Mouse (Mus musculus) CH12.LX (cell line): ENCODE measurements around the gene Csmd2. TPM values are rescaled to one million over a fixed set of nuclear protein-coding genes. Genes with fewer than 3 reads are reported as not detected.

Experiments
- DNase-seq: peaks from one replicate; pipeline ENCODE4 v3.0.0-alpha.2; 2013; ENCODE audit errors: extremely low read depth
- H3K27ac ChIP-seq: 2 replicates; pipeline ENCODE4 v1.5.1; 2012; ENCODE audit warnings: low read depth, mild to moderate bottlenecking, control low read depth, moderate library complexity; ENCODE audit not compliant: insufficient read depth
- H3K27me3 ChIP-seq: replicated peaks from 2 replicates; pipeline ENCODE3; 2012; ENCODE audit warnings: inconsistent platforms
- H3K36me3 ChIP-seq, 2 experiments: replicated peaks in 1 of 2; 2 replicates each; pipeline versions ENCODE3 to v1.6.1; 2012; ENCODE audit warnings: inconsistent platforms in 1 of 2, low read length in 1 of 2, mild to moderate bottlenecking in 1 of 2, mixed read lengths in 1 of 2, moderate library complexity in 1 of 2; ENCODE audit not compliant: control insufficient read depth in 1 of 2, insufficient read depth in 1 of 2
- H3K4me1 ChIP-seq, 2 experiments: 2 replicates each; pipeline ENCODE4 v1.6.1; 2012; ENCODE audit warnings: inconsistent platforms in 1 of 2, moderate library complexity in 1 of 2; ENCODE audit not compliant: insufficient read depth in 2 of 2, control insufficient read depth in 1 of 2
- H3K4me2 ChIP-seq: 2 replicates; pipeline ENCODE4 v1.6.1; 2012; ENCODE audit warnings: low read depth, mild to moderate bottlenecking, control low read depth; ENCODE audit not compliant: poor library complexity, insufficient read depth, severe bottlenecking
- H3K4me3 ChIP-seq, 3 experiments: fragments of 150-350 bp in 1 of 3; sonication (generic) in 1 of 3; replicated peaks in 1 of 3; 2 replicates each; pipeline versions ENCODE3 to v1.5.1; 2011 to 2012; ENCODE audit warnings: low read depth in 2 of 3, low read length in 2 of 3, mild to moderate bottlenecking in 2 of 3, moderate library complexity in 2 of 3, control low read depth in 1 of 3, improper control_type of control experiment in 1 of 3, inconsistent platforms in 1 of 3, mixed read lengths in 1 of 3; ENCODE audit not compliant: poor library complexity in 1 of 3
- H3K79me2 ChIP-seq: replicated peaks from 2 replicates; pipeline ENCODE4 v1.6.1; 2012; ENCODE audit warnings: mild to moderate bottlenecking, moderate library complexity; ENCODE audit not compliant: control insufficient read depth, poor library complexity, insufficient read depth, severe bottlenecking; ENCODE audit errors: extremely low read depth
- H3K9ac ChIP-seq: 2 replicates; pipeline ENCODE4 v1.6.1; 2012; ENCODE audit warnings: low read depth, mild to moderate bottlenecking, control low read depth, moderate library complexity; ENCODE audit not compliant: insufficient read depth
- H3K9me3 ChIP-seq: replicated peaks from 2 replicates; pipeline ENCODE3; 2012; ENCODE audit warnings: low read length, inconsistent platforms, mixed read lengths
- CTCF ChIP-seq, 2 experiments: IDR thresholded peaks in 1 of 2; conservative IDR thresholded peaks in 1 of 2; 2 replicates each; pipeline ENCODE4 v1.5.1; 2011 to 2012; ENCODE audit warnings: low read depth in 2 of 2, low read length in 2 of 2, improper control_type of control experiment in 1 of 2, inconsistent platforms in 1 of 2, mild to moderate bottlenecking in 1 of 2, moderate library complexity in 1 of 2
- E2F4 ChIP-seq: IDR thresholded peaks from 2 replicates; pipeline ENCODE4 v1.6.1; 2011; ENCODE audit warnings: low read depth, low read length, improper control_type of control experiment; ENCODE audit not compliant: insufficient replicate concordance
- EP300 ChIP-seq: IDR thresholded peaks from 2 replicates; pipeline ENCODE4 v1.6.1; 2011; ENCODE audit warnings: low read length, improper control_type of control experiment
- HCFC1 ChIP-seq: IDR thresholded peaks from 2 replicates; pipeline ENCODE4 v1.6.1; 2012; ENCODE audit warnings: low read depth, mild to moderate bottlenecking, inconsistent platforms, low read length, improper control_type of control experiment
- IRF4 ChIP-seq: IDR thresholded peaks from 2 replicates; pipeline ENCODE4 v1.6.1; 2014; ENCODE audit warnings: low read depth, mild to moderate bottlenecking, inconsistent platforms, low read length, improper control_type of control experiment
- MAFK ChIP-seq: IDR thresholded peaks from 2 replicates; pipeline ENCODE4 v1.6.1; 2011; ENCODE audit warnings: low read length, improper control_type of control experiment; ENCODE audit not compliant: insufficient replicate concordance
- MAZ ChIP-seq: IDR thresholded peaks from 2 replicates; pipeline ENCODE4 v1.6.1; 2012; ENCODE audit warnings: low read depth, mild to moderate bottlenecking, inconsistent platforms, low read length, improper control_type of control experiment, moderate library complexity
- MEF2A ChIP-seq: IDR thresholded peaks from 2 replicates; pipeline ENCODE4 v1.6.1; 2014; ENCODE audit warnings: low read depth, mild to moderate bottlenecking, inconsistent platforms, low read length, improper control_type of control experiment, borderline replicate concordance
- NELFE ChIP-seq: IDR thresholded peaks from 2 replicates; pipeline ENCODE4 v1.6.1; 2011; ENCODE audit warnings: low read depth, low read length, improper control_type of control experiment
- NRF1 ChIP-seq: IDR thresholded peaks from 2 replicates; pipeline ENCODE4 v1.6.1; 2014; ENCODE audit warnings: low read depth, mild to moderate bottlenecking, inconsistent platforms, low read length, improper control_type of control experiment, moderate library complexity
- POLR2A ChIP-seq: IDR thresholded peaks from 2 replicates; pipeline ENCODE4 v1.6.1; 2011; ENCODE audit warnings: low read depth, mild to moderate bottlenecking, improper control_type of control experiment, low read length
- SMC3 ChIP-seq: IDR thresholded peaks from 2 replicates; pipeline ENCODE4 v1.6.1; 2011; ENCODE audit warnings: low read depth, low read length, improper control_type of control experiment
- TBP ChIP-seq: conservative IDR thresholded peaks from 2 replicates; pipeline ENCODE4 v1.6.1; 2011; ENCODE audit warnings: low read depth, low read length, improper control_type of control experiment
- USF1 ChIP-seq: IDR thresholded peaks from 2 replicates; pipeline ENCODE4 v1.6.1; 2014; ENCODE audit warnings: low read depth, mild to moderate bottlenecking, inconsistent platforms, low read length, improper control_type of control experiment
- ZC3H11A ChIP-seq: IDR thresholded peaks from 2 replicates; pipeline ENCODE4 v1.6.1; 2012; ENCODE audit warnings: low read depth, mild to moderate bottlenecking, inconsistent platforms, low read length, improper control_type of control experiment
- ZMIZ1 ChIP-seq: IDR thresholded peaks from 2 replicates; pipeline ENCODE4 v1.6.1; 2012; ENCODE audit warnings: low read depth, mild to moderate bottlenecking, inconsistent platforms, low read length, improper control_type of control experiment
- dilution Hi-C: fragments of 300-500 bp; cut with MboI; formaldehyde crosslinking; loops from 2 replicates; pipeline ENCODE4 v1.14.3; 2020; ENCODE audit warnings: low sequenced_read_pairs; ENCODE audit not compliant: extremely low pct_unique_long_range_greater_than_20kb, extremely low pct_ligation_motif_present
- in situ Hi-C: fragments of 300-500 bp; cut with MboI; formaldehyde crosslinking; loops from 3 replicates; pipeline ENCODE4 v1.14.3; 2019; ENCODE audit warnings: low sequenced_read_pairs, low pct_ligation_motif_present, low pct_unique_long_range_greater_than_20kb, mixed read lengths
- polyA plus RNA-seq: library from polyadenylated mRNA; unstranded; fragments of >175 nt; gene quantifications from 2 replicates; pipeline ENCODE4 v1.2.1, GENCODE M21; 2012; ENCODE audit warnings: low read depth; ENCODE audit not compliant: insufficient read length
- total RNA-seq, 2 experiments: library from RNA; depleted of rRNA; stranded (reverse); fragments of 300-350 nt in 1 of 2; fragments of >200 nt in 1 of 2; gene quantifications; 2 replicates each; pipeline ENCODE4 v1.2.3; 2012 to 2014

The Csmd2 gene
- total RNA-seq (2012; rRNA removed) (0.08 TPM in 2 replicates), total RNA-seq (2014; rRNA removed) (not detected in 2 replicates), polyA plus RNA-seq (0.70 and 0.80 TPM in 2 replicates)

GRCm38 (mm10) chr4:127987784-127988455 is at the start of gene Csmd2:
TSS of gene Csmd2 (plus strand) at chr4:127987857.
- in situ Hi-C loops (no loop called here), dilution Hi-C loops (no loop called here)
- TF ChIP-seq E2F4 = no peak
- no peak for TF ChIP-seq CTCF (conservative IDR thresholded peaks at IDR 0.05 in 1 of 2, IDR thresholded peaks at IDR 0.05 in 1 of 2; ENCODE audit: low read depth in 2 of 2, low read length in 2 of 2)
- TF ChIP-seq POLR2A = no peak
- no peak for TF ChIP-seq HCFC1
- no peak for TF ChIP-seq TBP
- no peak for TF ChIP-seq ZC3H11A
- no peak for TF ChIP-seq ZMIZ1
- TF ChIP-seq MEF2A = no peak
- TF ChIP-seq EP300 = no peak
- no peak for TF ChIP-seq NELFE
- no peak for TF ChIP-seq USF1
- TF ChIP-seq MAFK = no peak
- DNase-seq = no peak
- Histone ChIP-seq H3K9ac (no peak within 1 kb of the TSS), H3K9me3 (peaks cover 85% of the 10 kb centered on the region), H3K4me2 (no peak within 1 kb of the TSS), H3K36me3 (no peaks in the 10 kb centered on the region), H3K27me3 (no peaks in the 10 kb centered on the region), H3K4me1 (no peaks in the 10 kb centered on the region), H3K4me3 (no peak within 1 kb of the TSS), H3K27ac (no peak within 1 kb of the TSS), H3K79me2 (no peaks in the 10 kb centered on the region)

- Histone ChIP-seq H3K4me3 (no peak overlapping the region), H3K9ac (no peak overlapping the region), H3K27me3 (no peaks in the 10 kb centered on the region), H3K9me3 (peaks cover 93% of the 10 kb centered on the region), H3K79me2 (no peaks in the 10 kb centered on the region), H3K36me3 (no peaks in the 10 kb centered on the region), H3K4me1 (no peaks in the 10 kb centered on the region), H3K27ac (no peak overlapping the region), H3K4me2 (no peak overlapping the region)
- in situ Hi-C loops (no loop called here), dilution Hi-C loops (no loop called here)
- TF ChIP-seq MAZ (no peak), NRF1 (no peak), SMC3 (no peak), IRF4 (no peak)
- no peak for DNase-seq
Observed at GRCm38 (mm10) chr4:127947696-127948095, 40.0 kb upstream of the Csmd2 start.
